Mouse (Mus musculus): ENCODE data around the gene Cfap77.

GRCm38 (mm10) chr2:29012523-29012922 is 42.3 kb downstream of the Cfap77 start:
- no peak for TF ChIP-seq POLR2A (IDR thresholded peaks at IDR 0.05; ENCODE audit: control insufficient read depth, low read depth, low read length)
- TF ChIP-seq CTCF (IDR thresholded peaks at IDR 0.05; ENCODE audit: control insufficient read depth, insufficient read depth, insufficient replicate concordance, low read depth, low read length): no peak
